Mouse (Mus musculus): ENCODE measurements at regions not wholly inside any gene's neighbourhood (a gene's known extent, or its start where the extent isn't known, plus 50 kb on each side); places are given as distances from the start of the nearest gene placed in this dataset.

GRCm38 (mm10) chr2:161166681-161167080, 57.8 kb upstream of the Chd6 start:
- DNase-seq (ENCODE audit: low spot score) = no peak

GRCm38 (mm10) chr2:161165495-161165894, 56.6 kb upstream of the Chd6 start:
- no peak for DNase-seq (ENCODE audit: low spot score)

DNA sequence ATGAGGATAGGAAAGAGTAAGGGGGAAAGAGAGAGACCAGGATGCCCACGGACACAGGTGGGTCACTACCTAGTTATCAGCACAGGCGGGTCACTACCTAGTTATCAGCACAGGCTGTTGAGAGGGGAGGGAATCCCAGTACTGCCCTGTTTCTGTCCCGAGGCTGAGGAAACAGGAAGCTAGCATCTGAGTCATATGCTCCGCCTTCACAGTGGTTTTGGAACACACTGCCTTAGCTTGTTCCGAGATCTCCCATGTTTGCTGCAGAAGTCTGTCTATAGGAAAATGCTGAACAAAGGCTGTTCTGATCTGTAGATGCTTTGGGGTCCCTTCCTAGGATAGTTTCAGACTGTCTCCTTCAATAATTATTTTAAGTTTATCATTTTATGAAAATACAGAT, 55.4 kb upstream of the Chd6 start:
- no peak for DNase-seq (ENCODE audit: low spot score)
